ENCODE assay signal across 8 mouse cellular contexts in genomic region chr16:33892539-33892938, GRCm38 (mm10).
DNase-seq lines count a peak whose midpoint lies in the region; ATAC-seq and TF ChIP-seq lines count a peak whose summit lies in the region.

No protein-coding gene starts in this region.

- H3K27me3 ChIP-seq in heart, postnatal 0 days (ENCODE audit: control insufficient read depth, insufficient read depth, low read length) = no peaks in the 10 kb centered on the region
- no peaks in the 10 kb centered on the region for H3K27me3 ChIP-seq in limb, embryonic 15.5 days
- no peaks in the 10 kb centered on the region for H3K27me3 ChIP-seq in midbrain, embryonic 14.5 days (ENCODE audit: control insufficient read depth, insufficient read depth, low read length)
- H3K27me3 ChIP-seq in cerebellum, adult 2 months (ENCODE audit: control insufficient read depth, insufficient read depth, low read length) = no peaks in the 10 kb centered on the region
- no peaks in the 10 kb centered on the region for H3K27me3 ChIP-seq in midbrain, embryonic 15.5 days (replicated peaks)

- TF ChIP-seq CTCF in heart, postnatal 0 days (IDR thresholded peaks at IDR 0.05; ENCODE audit: low read depth) = no peak
- TF ChIP-seq CTCF in cerebellum, adult 2 months (IDR thresholded peaks at IDR 0.05; ENCODE audit: borderline replicate concordance, insufficient read depth, low read depth, low read length) = no peak

- WGBS in heart, postnatal 0 days = 5% methylated on average over 6 of the region's 6 CpGs
- whole genome bisulfite sequencing in limb, embryonic 15.5 days = 40% methylated on average over 6 of the region's 6 CpGs
- 52% methylated on average over 6 of the region's 6 CpGs for WGBS in midbrain, embryonic 14.5 days
- WGBS in cerebellum, adult 2 months = 70% methylated on average over 6 of the region's 6 CpGs
- 57% methylated on average over 6 of the region's 6 CpGs for WGBS in midbrain, embryonic 15.5 days

- H3K36me3 ChIP-seq in heart, postnatal 0 days (replicated peaks; ENCODE audit: control insufficient read depth, insufficient read depth, low read length) = no peaks in the 10 kb centered on the region
- H3K36me3 ChIP-seq in limb, embryonic 15.5 days = no peaks in the 10 kb centered on the region
- H3K36me3 ChIP-seq in midbrain, embryonic 14.5 days (ENCODE audit: control insufficient read depth, insufficient read depth, low read length) = no peaks in the 10 kb centered on the region
- H3K36me3 ChIP-seq in midbrain, embryonic 15.5 days (replicated peaks) = no peaks in the 10 kb centered on the region

- 0 out of 2 replicates have a peak overlapping the region, but pooled peaks have one; percentile 37 for H3K9ac ChIP-seq in heart, postnatal 0 days (replicated peaks; ENCODE audit: low read depth, low read length)
- H3K9ac ChIP-seq in limb, embryonic 15.5 days = no peak overlapping the region
- H3K9ac ChIP-seq in midbrain, embryonic 14.5 days (replicated peaks; ENCODE audit: low read length) = no peak overlapping the region
- H3K9ac ChIP-seq in midbrain, embryonic 15.5 days = no peak overlapping the region

- H3K4me1 ChIP-seq in heart, postnatal 0 days (ENCODE audit: control insufficient read depth, insufficient read depth) = peaks cover 14% of the 10 kb centered on the region
- peaks cover 35% of the 10 kb centered on the region for H3K4me1 ChIP-seq in limb, embryonic 15.5 days
- no peaks in the 10 kb centered on the region for H3K4me1 ChIP-seq in midbrain, embryonic 14.5 days (ENCODE audit: control insufficient read depth, insufficient read depth, low read length)
- H3K4me1 ChIP-seq in cerebellum, adult 2 months (ENCODE audit: control insufficient read depth, insufficient read depth, low read length) = peaks cover 11% of the 10 kb centered on the region
- H3K4me1 ChIP-seq in midbrain, embryonic 15.5 days = peaks cover 8% of the 10 kb centered on the region; the same call in 1 of the 2 replicates

- no peaks in the 10 kb centered on the region for H3K9me3 ChIP-seq in heart, postnatal 0 days (replicated peaks; ENCODE audit: control insufficient read depth, low read length)
- H3K9me3 ChIP-seq in limb, embryonic 15.5 days = no peaks in the 10 kb centered on the region
- H3K9me3 ChIP-seq in midbrain, embryonic 14.5 days (ENCODE audit: control insufficient read depth, low read length) = no peaks in the 10 kb centered on the region
- no peaks in the 10 kb centered on the region for H3K9me3 ChIP-seq in midbrain, embryonic 15.5 days

- ATAC-seq in heart, postnatal 0 days (ENCODE audit: insufficient read depth, low read depth) = peak; percentile 66; the same call in 1 of the 2 replicates
- no peak for ATAC-seq in limb, embryonic 15.5 days (ENCODE audit: insufficient number of reproducible peaks, low FRiP score, low TSS enrichment, low read depth)
- ATAC-seq in frontal cortex, adult (ENCODE audit: low TSS enrichment) = no peak
- ATAC-seq in midbrain, embryonic 14.5 days (ENCODE audit: low FRiP score, low TSS enrichment) = no peak
- ATAC-seq in midbrain, embryonic 15.5 days (replicated peaks) = no peak

- no peak for TF ChIP-seq EP300 in heart, postnatal 0 days (IDR thresholded peaks at IDR 0.05; ENCODE audit: low read depth)

- no peak for TF ChIP-seq POLR2A in cerebellum, adult 2 months (IDR thresholded peaks at IDR 0.05; ENCODE audit: borderline replicate concordance, insufficient read depth, low read length)

- peak overlapping the region; percentile 94 for H3K27ac ChIP-seq in heart, postnatal 0 days (ENCODE audit: low read depth)
- peak overlapping the region; percentile 77 for H3K27ac ChIP-seq in limb, embryonic 15.5 days
- H3K27ac ChIP-seq in midbrain, embryonic 14.5 days (replicated peaks; ENCODE audit: low read depth, low read length) = no peak overlapping the region
- H3K27ac ChIP-seq in cerebellum, adult 2 months (ENCODE audit: insufficient read depth, low read length) = no peak overlapping the region
- H3K27ac ChIP-seq in midbrain, embryonic 15.5 days = no peak overlapping the region

- peak overlapping the region; percentile 47 for H3K4me2 ChIP-seq in heart, postnatal 0 days (ENCODE audit: low read depth, low read length)
- peak overlapping the region; percentile 39; the same call in 1 of the 2 replicates for H3K4me2 ChIP-seq in limb, embryonic 15.5 days
- H3K4me2 ChIP-seq in midbrain, embryonic 14.5 days (ENCODE audit: low read length) = no peak overlapping the region
- no peak overlapping the region for H3K4me2 ChIP-seq in midbrain, embryonic 15.5 days

- peak; percentile 63 for DNase-seq in 3134 (ENCODE audit: extremely low read depth, insufficient read length, low spot score)
- peak; percentile 79 for DNase-seq in adrenal gland, adult 2 months
- DNase-seq in heart, postnatal 0 days (ENCODE audit: low spot score) = peak; percentile 64
- no peak for DNase-seq in midbrain, embryonic 14.5 days
- no peak for DNase-seq in cerebellum, adult 2 months

- peak overlapping the region; percentile 25 for H3K4me3 ChIP-seq in heart, postnatal 0 days (ENCODE audit: low read depth, low read length)
- H3K4me3 ChIP-seq in limb, embryonic 15.5 days = no peak overlapping the region
- no peak overlapping the region for H3K4me3 ChIP-seq in midbrain, embryonic 14.5 days (replicated peaks; ENCODE audit: low read depth, low read length)
- no peak overlapping the region for H3K4me3 ChIP-seq in cerebellum, adult 2 months (replicated peaks; ENCODE audit: insufficient read depth, low read depth, low read length)
- H3K4me3 ChIP-seq in midbrain, embryonic 15.5 days = no peak overlapping the region

Comparison
In these comparisons a context has a peak if more than half of its experiments do, and no peak if none do; other contexts are left out.
1. DNase-seq: peak in 3134 (single experiment), adrenal gland, adult 2 months (single experiment) and heart, postnatal 0 days (single experiment); none in midbrain, embryonic 14.5 days (single experiment) and cerebellum, adult 2 months (0 of 2).
2. H3K27ac ChIP-seq: peak in heart, postnatal 0 days (single experiment) and limb, embryonic 15.5 days (single experiment); none in midbrain, embryonic 14.5 days (single experiment), cerebellum, adult 2 months (single experiment) and midbrain, embryonic 15.5 days (single experiment).
3. H3K4me2 ChIP-seq: peak in heart, postnatal 0 days (single experiment) and limb, embryonic 15.5 days (single experiment); none in midbrain, embryonic 14.5 days (single experiment) and midbrain, embryonic 15.5 days (single experiment).